Mouse (Mus musculus) hindbrain, embryonic 12.5 days (tissue): ENCODE results near the gene Ltbp1. TPM values are rescaled to one million over a fixed set of nuclear protein-coding genes. Genes with fewer than 3 reads are reported as not detected.

Source experiments
- ATAC-seq: fragments of 200-750 bp; cut with Nextera tagmentation; 2 replicates; pipeline ENCODE4 v1.8.0; 2017; ENCODE audit warnings: moderate TSS enrichment; ENCODE audit not compliant: low FRiP score
- H3K27ac ChIP-seq: fragments of 300-500 bp; sonication (generic); 2 replicates; pipeline ENCODE4 v1.5.1; 2016; ENCODE audit warnings: mild to moderate bottlenecking
- H3K27me3 ChIP-seq: fragments of 300-500 bp; sonication (generic); 2 replicates; pipeline ENCODE4 v1.6.1; 2016; ENCODE audit warnings: mild to moderate bottlenecking
- H3K36me3 ChIP-seq: fragments of 300-500 bp; sonication (generic); 2 replicates; pipeline ENCODE4 v1.6.1; 2016; ENCODE audit warnings: mild to moderate bottlenecking
- H3K4me1 ChIP-seq: fragments of 300-500 bp; sonication (generic); 2 replicates; pipeline ENCODE4 v1.6.1; 2016
- H3K4me2 ChIP-seq: fragments of 300-500 bp; sonication (generic); replicated peaks from 2 replicates; pipeline ENCODE4 v1.6.1; 2016; ENCODE audit warnings: mild to moderate bottlenecking
- H3K4me3 ChIP-seq: fragments of 300-500 bp; sonication (generic); 2 replicates; pipeline ENCODE4 v1.5.1; 2016; ENCODE audit warnings: mild to moderate bottlenecking
- H3K9ac ChIP-seq: fragments of 300-500 bp; sonication (generic); 2 replicates; pipeline ENCODE4 v1.6.1; 2016; ENCODE audit warnings: mild to moderate bottlenecking, moderate library complexity
- H3K9me3 ChIP-seq: fragments of 300-500 bp; sonication (generic); replicated peaks from 2 replicates; pipeline ENCODE4 v1.6.1; 2016; ENCODE audit warnings: mild to moderate bottlenecking
- WGBS: fragments of 180-500 bp; shearing (Covaris S2); methylation state at CpG from one replicate; pipeline ENCODE4 v1.1.7; 2016; 5-methylcytosine and 5-hydroxymethylcytosine counted together
- polyA plus RNA-seq: library from polyadenylated mRNA; unstranded; fragments of >200 nt; fragmentation: Nextera tagmentation; extraction: Ambion mirVana; gene quantifications from 2 replicates; pipeline ENCODE4 v1.2.1, GENCODE M21; 2016

The Ltbp1 gene
- polyA plus RNA-seq, 1 experiment from 2014 or later: 12.0 TPM

DNA sequence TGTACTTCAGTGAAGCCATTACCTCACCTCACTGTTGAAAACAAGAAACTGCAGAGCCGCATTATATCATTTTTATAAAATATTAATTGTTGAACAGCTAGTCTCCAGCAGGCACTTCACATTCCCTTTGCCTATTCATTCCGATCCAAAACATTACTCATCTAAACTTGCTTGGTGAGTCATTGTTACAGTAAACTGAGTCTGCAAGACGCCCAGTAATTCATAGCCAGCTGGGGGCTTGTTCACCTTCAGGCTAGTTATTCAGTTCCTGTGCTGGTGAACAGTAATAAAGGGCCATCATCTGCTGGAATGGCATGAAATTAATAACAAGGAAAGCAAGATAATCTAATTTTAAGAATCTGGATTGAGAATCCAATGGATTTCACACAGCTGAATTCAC, 339.7 kb downstream of the Ltbp1 start:
- Histone ChIP-seq H3K4me2 (no peak overlapping the region), H3K4me1 (no peaks in the 10 kb centered on the region), H3K27me3 (no peaks in the 10 kb centered on the region), H3K4me3 (no peak overlapping the region), H3K27ac (no peak overlapping the region), H3K9me3 (no peaks in the 10 kb centered on the region; the same call in 1 of the 2 replicates), H3K9ac (no peak overlapping the region), H3K36me3 (no peaks in the 10 kb centered on the region)
- WGBS: 89% methylated on average over 3 of the region's 3 CpGs
- ATAC-seq: no peak

DNA sequence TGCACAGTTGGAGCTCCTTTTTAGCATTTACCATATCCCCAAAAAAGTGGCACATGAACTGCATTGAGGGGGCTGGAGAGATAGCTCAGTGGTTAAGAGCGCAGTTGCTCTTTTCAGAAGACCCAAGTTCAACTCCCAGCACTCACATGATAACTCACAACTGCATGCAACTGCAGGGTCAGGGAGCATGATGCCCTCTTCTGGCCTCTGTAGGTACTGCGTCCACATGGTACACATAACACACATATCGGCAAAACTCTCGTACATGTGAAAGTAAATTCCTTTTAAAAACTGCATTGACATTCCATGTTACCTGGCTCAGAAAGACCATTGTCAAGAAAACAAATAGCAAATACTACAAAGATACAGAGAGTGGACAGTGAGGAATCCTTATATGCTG, 342.0 kb downstream of the Ltbp1 start:
- Histone ChIP-seq H3K36me3 (no peaks in the 10 kb centered on the region), H3K27ac (no peak overlapping the region), H3K9me3 (no peaks in the 10 kb centered on the region; the same call in 1 of the 2 replicates), H3K4me1 (no peaks in the 10 kb centered on the region), H3K4me2 (no peak overlapping the region), H3K27me3 (no peaks in the 10 kb centered on the region), H3K4me3 (no peak overlapping the region), H3K9ac (no peak overlapping the region)
- WGBS: 98% methylated on average over 4 of the region's 4 CpGs
- ATAC-seq: no peak

DNA sequence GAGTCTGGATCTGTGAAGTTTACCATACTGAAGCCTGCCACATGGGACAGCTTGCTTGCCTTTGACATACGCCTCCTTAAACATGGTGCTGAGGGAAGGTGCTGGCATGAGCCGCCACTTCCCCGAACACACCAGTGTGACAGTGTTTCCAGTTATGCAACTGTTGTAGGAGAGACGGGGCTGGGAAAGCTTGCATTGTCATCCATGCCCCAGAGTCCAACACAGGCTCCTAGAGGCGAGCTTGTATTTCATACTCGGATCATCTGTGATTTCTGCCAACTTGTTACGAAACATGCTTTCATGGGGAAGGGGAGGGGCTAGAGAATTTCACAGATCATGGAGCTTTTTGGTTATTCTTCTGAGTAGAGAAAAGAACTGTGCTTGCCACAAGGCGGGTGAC, 343.7 kb downstream of the Ltbp1 start:
- no peak for ATAC-seq
- WGBS: 92% methylated on average over 8 of the region's 8 CpGs
- no peak overlapping the region for H3K4me3 ChIP-seq
- no peak overlapping the region for H3K27ac ChIP-seq
- no peaks in the 10 kb centered on the region for H3K4me1 ChIP-seq
- no peak overlapping the region for H3K9ac ChIP-seq
- no peak overlapping the region for H3K4me2 ChIP-seq
- H3K27me3 ChIP-seq: no peaks in the 10 kb centered on the region
- no peaks in the 10 kb centered on the region for H3K36me3 ChIP-seq
- no peaks in the 10 kb centered on the region; the same call in 1 of the 2 replicates for H3K9me3 ChIP-seq

DNA sequence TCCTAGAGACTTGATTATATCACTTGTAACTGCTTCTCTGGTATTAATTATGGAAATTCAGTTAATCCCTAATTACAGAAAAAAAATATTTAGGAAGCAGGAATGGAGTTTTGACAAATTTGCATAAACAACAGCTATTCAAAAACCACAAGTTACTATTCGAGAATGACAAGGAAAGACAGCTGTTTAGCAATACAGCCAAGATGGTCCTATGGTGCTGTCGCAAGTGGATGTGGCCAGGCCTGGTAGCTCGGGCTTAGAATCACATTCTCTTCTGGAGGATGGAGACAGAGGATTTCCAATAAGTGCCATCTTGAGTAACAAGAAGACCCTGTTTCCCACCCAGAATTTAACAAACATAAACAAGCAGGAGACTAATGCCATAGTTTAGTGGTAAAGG, 344.2 kb downstream of the Ltbp1 start:
- ATAC-seq: no peak
- H3K9ac ChIP-seq: no peak overlapping the region
- WGBS: 89% methylated on average over 3 of the region's 3 CpGs

DNA sequence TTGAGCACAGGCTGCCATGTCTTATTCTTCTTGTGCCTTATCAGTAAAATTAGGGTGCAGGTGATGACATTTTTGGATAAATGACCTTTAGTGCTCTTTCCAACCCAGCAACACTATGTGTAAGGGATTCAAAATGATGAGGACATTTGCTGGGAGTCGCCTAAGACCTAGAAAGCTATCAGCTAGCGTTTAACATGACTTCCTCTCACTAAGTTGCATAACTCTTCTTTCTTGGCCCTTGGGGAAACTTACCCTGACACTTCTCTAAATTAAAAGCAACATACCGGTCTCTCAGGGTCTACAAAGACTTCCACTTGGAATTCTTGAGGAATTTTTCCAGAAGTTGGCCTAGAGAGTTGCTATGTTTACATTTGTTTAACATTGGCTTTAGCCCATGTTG, 348.0 kb downstream of the Ltbp1 start:
- no peak overlapping the region for H3K27ac ChIP-seq
- H3K4me3 ChIP-seq: no peak overlapping the region
- H3K4me2 ChIP-seq: no peak overlapping the region
- no peaks in the 10 kb centered on the region for H3K27me3 ChIP-seq
- ATAC-seq: no peak
- H3K9me3 ChIP-seq: no peaks in the 10 kb centered on the region
- no peaks in the 10 kb centered on the region for H3K4me1 ChIP-seq
- 89% methylated on average over 3 of the region's 3 CpGs for WGBS
- no peak overlapping the region for H3K9ac ChIP-seq
- no peaks in the 10 kb centered on the region for H3K36me3 ChIP-seq

More for the DNA sequence above, 344.2 kb downstream of the Ltbp1 start:
- H3K4me2 ChIP-seq: no peak overlapping the region
- no peak overlapping the region for H3K27ac ChIP-seq
- no peak overlapping the region for H3K4me3 ChIP-seq
- no peaks in the 10 kb centered on the region for H3K4me1 ChIP-seq
- no peaks in the 10 kb centered on the region for H3K27me3 ChIP-seq
- H3K9me3 ChIP-seq: no peaks in the 10 kb centered on the region; the same call in 1 of the 2 replicates
- no peaks in the 10 kb centered on the region for H3K36me3 ChIP-seq

DNA sequence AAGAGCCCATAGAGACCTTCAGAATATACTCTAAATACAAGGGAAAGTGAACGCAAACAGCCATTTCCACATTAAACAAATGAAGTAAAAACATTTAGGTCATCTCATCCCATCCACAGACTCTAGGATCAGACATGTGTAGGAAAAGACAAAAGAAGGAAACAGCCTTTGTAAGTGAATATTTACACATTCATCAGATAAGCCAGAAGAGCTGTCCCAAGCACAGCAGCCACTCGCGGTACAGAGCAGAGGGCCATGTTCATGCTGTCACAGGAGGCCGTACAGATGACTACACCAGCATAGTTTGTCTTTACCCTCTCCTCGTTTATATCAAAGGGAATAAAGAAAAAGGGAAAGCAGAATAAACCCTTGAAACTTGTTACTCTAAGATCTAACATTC, 350.1 kb downstream of the Ltbp1 start:
- Histone ChIP-seq H3K27ac (no peak overlapping the region), H3K4me1 (no peaks in the 10 kb centered on the region), H3K36me3 (no peaks in the 10 kb centered on the region), H3K4me3 (no peak overlapping the region), H3K4me2 (no peak overlapping the region), H3K9ac (no peak overlapping the region), H3K9me3 (no peaks in the 10 kb centered on the region), H3K27me3 (no peaks in the 10 kb centered on the region)
- ATAC-seq: no peak
- 80% methylated on average over 5 of the region's 5 CpGs for WGBS

DNA sequence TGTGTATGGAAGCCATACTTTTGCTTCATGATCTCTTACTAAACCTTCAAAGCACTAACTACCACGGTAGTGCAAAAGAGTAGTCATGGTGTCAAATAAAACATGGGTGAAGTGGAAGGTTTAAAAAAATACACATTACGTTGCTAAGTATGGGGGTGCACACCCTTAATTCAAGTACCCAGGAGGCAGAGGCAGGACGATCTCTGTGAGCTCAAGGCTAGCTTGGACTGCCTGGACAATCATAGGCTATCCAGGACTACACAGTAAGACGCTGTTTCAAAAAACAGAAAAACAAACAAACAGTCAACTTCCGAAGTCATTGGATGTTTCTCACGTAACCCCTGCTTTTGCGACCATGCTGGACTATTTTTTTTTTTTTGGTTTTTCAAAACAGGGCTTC, 354.7 kb downstream of the Ltbp1 start:
- H3K4me3 ChIP-seq: no peak overlapping the region
- H3K9ac ChIP-seq: no peak overlapping the region
- no peak overlapping the region for H3K27ac ChIP-seq
- no peak overlapping the region for H3K4me2 ChIP-seq
- H3K9me3 ChIP-seq: no peaks in the 10 kb centered on the region
- no peaks in the 10 kb centered on the region for H3K36me3 ChIP-seq
- 90% methylated on average over 7 of the region's 7 CpGs for WGBS
- no peaks in the 10 kb centered on the region for H3K27me3 ChIP-seq
- no peak for ATAC-seq
- H3K4me1 ChIP-seq: no peaks in the 10 kb centered on the region

DNA sequence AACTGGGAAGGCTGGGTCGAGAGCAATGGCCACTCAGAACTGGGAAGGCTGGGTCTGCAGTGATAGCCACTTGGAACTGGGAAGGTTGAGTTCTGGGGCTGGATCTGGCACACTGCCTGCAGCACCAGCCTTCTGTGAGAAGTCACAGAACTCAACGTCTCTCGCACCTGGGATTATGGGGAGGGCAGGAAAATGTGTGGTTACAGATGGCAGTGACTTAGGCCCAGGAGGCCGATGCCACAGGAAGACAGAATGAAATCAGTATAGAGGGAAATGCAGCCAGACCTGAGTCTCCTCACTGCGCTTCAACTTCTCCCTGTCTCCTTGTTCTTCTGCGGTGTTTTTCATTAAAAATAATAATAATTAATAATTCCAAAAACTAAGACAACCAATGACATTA, 361.0 kb downstream of the Ltbp1 start:
- Histone ChIP-seq H3K27ac (no peak overlapping the region), H3K4me1 (no peaks in the 10 kb centered on the region), H3K4me3 (no peak overlapping the region), H3K9ac (no peak overlapping the region), H3K27me3 (no peaks in the 10 kb centered on the region), H3K9me3 (no peaks in the 10 kb centered on the region), H3K4me2 (no peak overlapping the region), H3K36me3 (no peaks in the 10 kb centered on the region)
- WGBS: 93% methylated on average over 6 of the region's 6 CpGs
- no peak for ATAC-seq

DNA sequence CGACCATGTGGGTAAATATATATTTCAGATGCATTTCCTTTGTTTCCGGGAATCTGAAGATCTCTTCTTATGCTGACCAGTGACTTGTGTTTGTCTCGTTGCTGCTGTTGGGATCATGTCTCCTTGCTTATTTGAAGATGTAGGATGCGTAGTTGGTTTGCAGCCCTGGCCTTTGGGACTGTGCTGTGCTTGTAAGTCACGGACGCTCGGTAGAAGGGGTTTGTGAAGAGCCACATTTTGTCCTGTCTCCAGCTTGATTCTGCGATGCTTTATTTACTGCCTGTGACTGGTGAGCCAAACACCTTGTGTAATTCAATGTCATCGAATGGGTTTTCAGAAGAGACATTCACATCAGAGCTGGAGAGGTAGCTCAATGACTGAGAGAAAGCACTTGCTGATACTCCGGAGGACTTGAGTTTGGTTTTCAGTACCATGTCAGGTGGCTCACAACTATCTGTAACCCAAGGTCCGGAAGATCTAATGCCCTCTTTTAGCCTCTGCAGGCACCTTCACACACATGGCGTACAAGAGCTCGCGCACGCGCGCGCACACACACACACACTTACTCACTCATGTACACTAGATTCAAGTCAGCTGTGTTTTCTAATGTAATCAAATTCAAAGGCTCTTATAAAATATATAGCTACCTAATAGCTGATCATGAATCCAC, 362.3 kb downstream of the Ltbp1 start:
- 97% methylated on average over 18 of the region's 18 CpGs for WGBS
- ATAC-seq: no peak
- H3K27ac ChIP-seq: no peak overlapping the region

DNA sequence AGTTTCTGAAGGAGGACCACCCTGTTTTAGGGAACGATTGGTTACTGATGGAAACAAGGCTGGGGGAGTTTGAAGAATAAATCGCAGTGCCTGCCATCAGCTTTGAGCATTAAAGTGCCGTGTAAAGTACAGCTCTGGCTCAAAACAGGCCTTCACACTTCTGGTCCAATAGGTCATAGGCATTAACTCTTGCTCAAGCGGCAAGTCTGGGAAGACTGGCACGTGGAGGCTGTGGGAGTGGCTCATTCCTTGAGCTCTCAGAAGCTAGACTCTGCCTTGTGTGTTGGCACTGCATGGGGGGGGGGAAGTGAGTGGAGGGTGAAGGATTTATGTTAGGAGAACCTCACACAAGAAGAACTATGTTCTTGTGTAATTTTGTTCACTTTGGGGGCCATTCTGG, 363.2 kb downstream of the Ltbp1 start:
- no peak overlapping the region for H3K4me2 ChIP-seq
- H3K9ac ChIP-seq: no peak overlapping the region
- no peak overlapping the region for H3K27ac ChIP-seq
- no peak for ATAC-seq
- no peak overlapping the region for H3K4me3 ChIP-seq
- no peaks in the 10 kb centered on the region for H3K27me3 ChIP-seq
- H3K4me1 ChIP-seq: no peaks in the 10 kb centered on the region
- 88% methylated on average over 5 of the region's 5 CpGs for WGBS
- H3K9me3 ChIP-seq: no peaks in the 10 kb centered on the region
- no peaks in the 10 kb centered on the region for H3K36me3 ChIP-seq

More for the DNA sequence above, 362.3 kb downstream of the Ltbp1 start:
- Histone ChIP-seq H3K9me3 (no peaks in the 10 kb centered on the region), H3K27me3 (no peaks in the 10 kb centered on the region), H3K4me3 (no peak overlapping the region), H3K36me3 (no peaks in the 10 kb centered on the region), H3K9ac (no peak overlapping the region), H3K4me2 (no peak overlapping the region), H3K4me1 (no peaks in the 10 kb centered on the region)

DNA sequence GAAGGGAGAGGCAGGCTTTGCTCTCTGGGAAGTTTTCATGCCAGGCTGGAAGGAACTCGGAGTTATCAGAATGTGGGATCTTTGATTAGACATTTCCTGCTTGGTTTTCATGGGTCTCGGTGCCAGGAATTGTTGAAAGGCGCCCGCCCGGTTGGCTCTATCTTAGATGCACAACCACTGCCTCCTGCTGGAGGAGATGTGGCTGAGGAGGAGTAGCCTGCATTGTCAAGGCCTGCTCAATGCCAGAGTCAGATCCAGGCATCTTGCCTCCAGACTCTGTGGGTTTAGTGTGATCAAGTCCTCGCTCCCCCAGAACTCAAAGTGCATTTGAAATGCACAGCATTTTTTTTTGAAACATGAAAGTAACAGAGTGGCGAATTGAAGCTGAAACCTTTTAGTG, 364.0 kb downstream of the Ltbp1 start:
- H3K9ac ChIP-seq: no peak overlapping the region
- 71% methylated on average over 7 of the region's 7 CpGs for WGBS
- H3K36me3 ChIP-seq: no peaks in the 10 kb centered on the region
- no peak for ATAC-seq
- H3K4me3 ChIP-seq: no peak overlapping the region
- no peak overlapping the region for H3K4me2 ChIP-seq
- no peaks in the 10 kb centered on the region for H3K27me3 ChIP-seq
- no peak overlapping the region for H3K27ac ChIP-seq
- no peaks in the 10 kb centered on the region for H3K9me3 ChIP-seq
- H3K4me1 ChIP-seq: no peaks in the 10 kb centered on the region

DNA sequence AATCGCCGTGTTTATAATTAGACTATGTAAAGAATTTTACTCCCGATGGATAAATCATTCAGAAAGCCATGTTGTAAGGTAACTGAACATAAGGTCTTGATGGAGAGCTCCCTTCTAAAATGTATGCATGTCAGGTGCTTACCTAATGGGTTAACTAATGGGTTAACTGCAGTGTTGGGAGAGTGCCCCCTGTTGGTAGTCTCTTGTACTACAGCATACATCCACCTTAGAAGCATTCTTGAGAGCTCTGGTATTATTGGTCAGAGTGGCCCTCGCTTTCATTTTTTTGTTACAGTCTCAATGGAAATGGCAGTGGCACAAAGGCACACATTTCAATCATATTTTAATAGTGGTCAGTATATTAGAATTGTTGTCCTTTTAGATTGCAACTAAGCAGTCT, 364.8 kb downstream of the Ltbp1 start:
- Histone ChIP-seq H3K27me3 (no peaks in the 10 kb centered on the region), H3K9ac (no peak overlapping the region), H3K36me3 (no peaks in the 10 kb centered on the region), H3K4me3 (no peak overlapping the region), H3K4me2 (no peak overlapping the region), H3K27ac (no peak overlapping the region), H3K9me3 (no peaks in the 10 kb centered on the region), H3K4me1 (no peaks in the 10 kb centered on the region)
- WGBS: 92% methylated on average over 4 of the region's 4 CpGs
- no peak for ATAC-seq

DNA sequence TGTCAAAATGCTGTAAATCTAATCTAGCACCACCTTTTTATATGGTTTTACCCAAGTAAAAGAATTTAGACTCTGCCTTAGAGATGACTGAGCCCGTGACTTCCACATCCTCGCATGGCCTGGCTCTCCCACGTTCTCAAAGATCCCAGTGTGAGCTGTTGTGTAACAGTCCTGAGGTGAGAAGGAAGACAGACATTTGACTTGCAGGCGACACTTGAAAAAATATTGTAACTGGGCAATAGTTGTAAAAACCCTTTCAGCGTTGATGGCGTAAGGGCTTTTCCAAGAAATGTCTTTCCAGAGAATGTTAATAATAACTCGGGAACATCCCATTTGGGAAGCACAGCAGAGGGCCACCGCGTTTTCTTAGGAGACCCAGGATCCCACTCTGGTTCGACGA, 366.3 kb downstream of the Ltbp1 start:
- Histone ChIP-seq H3K27me3 (no peaks in the 10 kb centered on the region), H3K27ac (no peak overlapping the region), H3K4me1 (no peaks in the 10 kb centered on the region), H3K9ac (no peak overlapping the region), H3K4me3 (no peak overlapping the region), H3K4me2 (no peak overlapping the region), H3K36me3 (no peaks in the 10 kb centered on the region), H3K9me3 (no peaks in the 10 kb centered on the region)
- 88% methylated on average over 11 of the region's 11 CpGs for WGBS
- no peak for ATAC-seq
